Mouse (Mus musculus) olfactory bulb, adult 2 months (tissue): ENCODE results near the gene Gm47995. TPM values are rescaled to one million over a fixed set of nuclear protein-coding genes. Genes with fewer than 3 reads are reported as not detected.
"Not testable (repeated sequence)": the region's sequence is repeated elsewhere in the genome, so short reads cannot be mapped to it uniquely, and the experiment has no call there.

Experiments used
- H3K27ac ChIP-seq: fragments of 200-500 bp; 2 replicates; pipeline ENCODE4 v1.5.1; 2012; ENCODE audit warnings: low read depth, low read length; ENCODE audit not compliant: insufficient read depth
- H3K4me1 ChIP-seq: fragments of 200-500 bp; 2 replicates; pipeline ENCODE4 v1.6.1; 2012; ENCODE audit warnings: low read length; ENCODE audit not compliant: control insufficient read depth, insufficient read depth
- H3K4me3 ChIP-seq: fragments of 200-500 bp; 2 replicates; pipeline ENCODE4 v1.5.1; 2012; ENCODE audit warnings: mild to moderate bottlenecking, low read depth, low read length, moderate library complexity; ENCODE audit not compliant: insufficient read depth
- CTCF ChIP-seq: fragments of 200-500 bp; IDR thresholded peaks from 2 replicates; pipeline ENCODE4 v1.5.1; 2012; ENCODE audit warnings: low read depth, mild to moderate bottlenecking, low read length, moderate library complexity; ENCODE audit not compliant: insufficient read depth
- POLR2A ChIP-seq: fragments of 200-500 bp; IDR thresholded peaks from 2 replicates; pipeline ENCODE4 v1.6.1; 2012; ENCODE audit warnings: mild to moderate bottlenecking, low read depth, low read length, moderate library complexity; ENCODE audit not compliant: insufficient read depth
- WGBS: fragments of 180-500 bp; shearing (Covaris S2); methylation state at CpG from one replicate; pipeline ENCODE4 v1.1.7; 2018; 5-methylcytosine and 5-hydroxymethylcytosine counted together
- polyA plus RNA-seq: library from polyadenylated mRNA; stranded (reverse); fragments of >200 nt; gene quantifications from 2 replicates; pipeline ENCODE4 v1.2.4, GENCODE M21; 2012; ENCODE audit warnings: low replicate concordance; ENCODE audit not compliant: missing spikeins, insufficient read depth, insufficient read length

Gm47995 gene
- polyA plus RNA-seq, 1 experiment = not detected

- H3K4me1 ChIP-seq, H3K27ac ChIP-seq, H3K4me3 ChIP-seq: not testable (repeated sequence)
- WGBS = 97% methylated on average over 5 of the region's 5 CpGs
Observed at GRCm38 (mm10) chr1:151211666-151212065, 13.4 kb downstream of the Gm47995 start.

- Histone ChIP-seq H3K4me1 (peaks cover 3% of the 10 kb centered on the region; the same call in 1 of the 2 replicates), H3K4me3 (no peak overlapping the region), H3K27ac (no peak overlapping the region)
- WGBS = 75% methylated on average over 2 of the region's 2 CpGs
- TF ChIP-seq CTCF (no peak), POLR2A (no peak)
Observed at GRCm38 (mm10) chr1:151214862-151215261, 16.6 kb downstream of the Gm47995 start.

GRCm38 (mm10) chr1:151215985-151216384 lies 17.7 kb downstream of the Gm47995 start:
- 84% methylated on average over 1 of the region's 1 CpGs for WGBS
- Histone ChIP-seq H3K4me3 (no peak overlapping the region), H3K4me1 (peaks cover 3% of the 10 kb centered on the region; the same call in 1 of the 2 replicates), H3K27ac (no peak overlapping the region)
- TF ChIP-seq POLR2A (no peak), CTCF (no peak)

GRCm38 (mm10) chr1:151216417-151216816 lies 18.2 kb downstream of the Gm47995 start:
- no peak overlapping the region for H3K4me3 ChIP-seq
- H3K27ac ChIP-seq = no peak overlapping the region
- WGBS = 87% methylated on average over 3 of the region's 3 CpGs
- peaks cover 3% of the 10 kb centered on the region; the same call in 1 of the 2 replicates for H3K4me1 ChIP-seq
- TF ChIP-seq POLR2A (no peak), CTCF (no peak)

GRCm38 (mm10) chr1:151219045-151219444 lies 20.8 kb downstream of the Gm47995 start:
- TF ChIP-seq POLR2A = no peak
- no peak for TF ChIP-seq CTCF
- WGBS = 93% methylated on average over 5 of the region's 5 CpGs
- Histone ChIP-seq H3K27ac (no peak overlapping the region), H3K4me3 (no peak overlapping the region), H3K4me1 (peaks cover 3% of the 10 kb centered on the region; the same call in 1 of the 2 replicates)

- WGBS = 89% methylated on average over 7 of the region's 7 CpGs
- no peak overlapping the region for H3K27ac ChIP-seq
- TF ChIP-seq CTCF = no peak
- no peak overlapping the region for H3K4me3 ChIP-seq
- no peaks in the 10 kb centered on the region for H3K4me1 ChIP-seq
Observed at GRCm38 (mm10) chr1:151220098-151220497, 21.9 kb downstream of the Gm47995 start.

- 93% methylated on average over 10 of the region's 10 CpGs for WGBS
Observed at GRCm38 (mm10) chr1:151222561-151223267, 24.5 kb downstream of the Gm47995 start.

GRCm38 (mm10) chr1:151223377-151223776 lies 25.1 kb downstream of the Gm47995 start:
- Histone ChIP-seq H3K27ac (no peak overlapping the region), H3K4me3 (no peak overlapping the region)

More at GRCm38 (mm10) chr1:151222561-151223267, 24.5 kb downstream of the Gm47995 start:
- H3K27ac ChIP-seq = no peak overlapping the region
- TF ChIP-seq CTCF = no peak
- TF ChIP-seq POLR2A = no peak
- H3K4me1 ChIP-seq = no peaks in the 10 kb centered on the region
- H3K4me3 ChIP-seq = no peak overlapping the region

GRCm38 (mm10) chr1:151224536-151224935 lies 26.3 kb downstream of the Gm47995 start:
- Histone ChIP-seq H3K4me1 (no peaks in the 10 kb centered on the region), H3K4me3 (no peak overlapping the region), H3K27ac (no peak overlapping the region)
- TF ChIP-seq POLR2A (no peak), CTCF (no peak)
- 100% methylated on average over 1 of the region's 1 CpGs for WGBS

More at GRCm38 (mm10) chr1:151223377-151223776, 25.1 kb downstream of the Gm47995 start:
- 93% methylated on average over 1 of the region's 1 CpGs for WGBS
- TF ChIP-seq POLR2A = no peak
- TF ChIP-seq CTCF = no peak
- H3K4me1 ChIP-seq = no peaks in the 10 kb centered on the region

GRCm38 (mm10) chr1:151227506-151227905 lies 29.3 kb downstream of the Gm47995 start:
- TF ChIP-seq CTCF (no peak), POLR2A (no peak)
- WGBS = 85% methylated on average over 8 of the region's 8 CpGs

More at GRCm38 (mm10) chr1:151227506-151227905, 29.3 kb downstream of the Gm47995 start:
- Histone ChIP-seq H3K4me1 (no peaks in the 10 kb centered on the region), H3K4me3 (no peak overlapping the region), H3K27ac (no peak overlapping the region)
